Mouse (Mus musculus): ENCODE measurements around the gene Gm20388.

Gene Gm20388

GRCm38 (mm10) chr8:123292281-123292680 is 3381.6 kb downstream of the Gm20388 start:
- no peak for DNase-seq (ENCODE audit: extremely low spot score, low spot score)

- no peak for DNase-seq (ENCODE audit: extremely low spot score, low spot score)
Measured at GRCm38 (mm10) chr8:123292785-123293184, 3382.1 kb downstream of the Gm20388 start.

- DNase-seq (ENCODE audit: extremely low spot score, low spot score) = no peak
Measured at GRCm38 (mm10) chr8:123298301-123298700, 3387.7 kb downstream of the Gm20388 start.

GRCm38 (mm10) chr8:123308738-123309137 is 3398.1 kb downstream of the Gm20388 start:
- DNase-seq (ENCODE audit: extremely low spot score, low spot score) = no peak

DNA sequence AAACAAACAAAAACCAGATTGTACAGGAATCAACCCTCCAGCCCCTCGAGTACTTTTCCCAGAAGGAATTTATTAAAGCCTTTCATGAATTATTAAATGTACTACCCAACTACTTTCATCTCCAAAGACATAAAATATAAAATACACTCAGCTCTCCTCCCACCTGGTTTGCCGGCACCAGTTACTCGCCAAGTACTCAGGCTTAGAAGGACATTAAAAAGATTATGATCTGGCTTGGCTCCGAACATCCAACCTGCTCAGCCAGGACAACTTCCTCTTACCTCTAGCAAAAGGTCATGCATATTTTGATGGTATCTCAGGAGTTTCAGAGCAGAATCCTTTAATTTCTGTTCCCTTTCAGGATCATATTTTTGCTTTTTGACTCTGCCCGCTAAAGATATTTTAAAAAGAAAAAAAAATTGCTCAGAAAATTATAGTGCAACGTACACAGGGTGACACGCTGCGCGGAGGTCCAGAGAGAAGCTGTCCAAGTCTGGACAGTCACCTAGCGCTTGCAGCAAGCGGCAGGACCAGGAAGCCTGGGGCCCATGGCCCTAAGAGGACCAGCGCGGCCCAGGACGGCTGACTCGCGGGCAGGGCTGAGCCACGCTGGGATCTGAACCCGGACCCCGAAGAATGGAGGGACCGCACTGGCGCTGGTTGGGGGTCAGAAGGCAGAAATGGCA is 3407.3 kb downstream of the Gm20388 start:
- DNase-seq (ENCODE audit: extremely low spot score, low spot score) = no peak

- DNase-seq (ENCODE audit: extremely low spot score, low spot score) = peak; percentile 95
Measured at GRCm38 (mm10) chr8:123318467-123318911, 3407.8 kb downstream of the Gm20388 start, which contains the start of gene Fanca. Fanca (minus strand) TSS chr8:123318576.

DNA sequence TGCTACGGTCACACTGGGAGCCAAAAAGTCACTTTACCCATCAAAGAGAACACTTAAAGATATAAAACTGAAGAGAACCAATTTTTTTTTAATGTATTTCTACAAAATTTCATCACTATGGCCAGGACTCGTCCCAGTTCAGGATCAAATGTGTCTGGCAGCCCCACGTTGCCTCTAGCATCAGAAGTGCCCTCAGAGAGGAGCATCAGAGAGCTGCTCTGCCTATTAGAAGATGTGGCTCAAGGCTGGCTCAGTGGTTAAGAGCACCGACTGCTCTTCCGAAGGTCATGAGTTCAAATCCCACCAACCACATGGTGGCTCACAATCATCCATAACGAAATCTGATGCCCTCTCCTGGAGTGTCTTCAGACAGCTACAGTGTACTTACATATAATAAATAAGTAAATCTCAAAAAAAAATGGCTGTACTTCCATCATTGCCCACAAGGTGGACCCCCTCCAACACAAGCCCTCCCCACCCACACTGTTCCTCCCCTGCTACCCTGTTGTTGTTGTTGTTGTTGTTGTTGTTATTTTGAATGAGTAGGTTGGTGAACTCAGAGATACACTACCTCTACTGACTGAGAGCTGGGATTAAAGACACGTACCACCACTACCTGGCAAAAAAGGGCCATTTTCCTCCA is 3409.0 kb downstream of the Gm20388 start:
- peak; percentile 45 for DNase-seq (ENCODE audit: extremely low spot score, low spot score)

GRCm38 (mm10) chr8:123328552-123328951 is 3417.9 kb downstream of the Gm20388 start:
- no peak for DNase-seq (ENCODE audit: extremely low spot score, low spot score)

- no peak for DNase-seq (ENCODE audit: extremely low spot score, low spot score)
Measured at GRCm38 (mm10) chr8:123329350-123329749, 3418.7 kb downstream of the Gm20388 start.

GRCm38 (mm10) chr8:123329961-123330360 is 3419.3 kb downstream of the Gm20388 start:
- DNase-seq (ENCODE audit: extremely low spot score, low spot score) = no peak

DNA sequence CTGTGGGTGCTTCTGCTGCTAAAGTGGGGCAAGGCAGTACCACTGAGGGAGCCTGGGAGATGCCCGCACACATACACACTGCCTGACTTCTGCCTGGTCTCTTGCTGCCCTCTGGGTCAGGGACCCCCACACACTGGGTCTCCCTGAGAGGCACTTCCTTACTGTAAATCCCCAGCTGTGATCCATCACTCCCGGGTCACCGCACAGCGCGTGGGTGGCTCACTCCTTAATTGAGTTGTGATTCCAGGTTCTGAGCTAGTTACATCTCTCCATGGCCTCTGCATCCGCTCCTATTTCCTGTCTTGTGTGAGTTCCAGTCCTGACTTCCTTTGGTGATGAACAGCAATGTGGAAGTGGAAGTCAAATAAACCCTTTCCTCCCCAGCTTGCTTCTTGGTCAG is 3420.1 kb downstream of the Gm20388 start:
- no peak for DNase-seq (ENCODE audit: extremely low spot score, low spot score)

GRCm38 (mm10) chr8:123331301-123331700 is 3420.7 kb downstream of the Gm20388 start:
- no peak for DNase-seq (ENCODE audit: extremely low spot score, low spot score)

DNA sequence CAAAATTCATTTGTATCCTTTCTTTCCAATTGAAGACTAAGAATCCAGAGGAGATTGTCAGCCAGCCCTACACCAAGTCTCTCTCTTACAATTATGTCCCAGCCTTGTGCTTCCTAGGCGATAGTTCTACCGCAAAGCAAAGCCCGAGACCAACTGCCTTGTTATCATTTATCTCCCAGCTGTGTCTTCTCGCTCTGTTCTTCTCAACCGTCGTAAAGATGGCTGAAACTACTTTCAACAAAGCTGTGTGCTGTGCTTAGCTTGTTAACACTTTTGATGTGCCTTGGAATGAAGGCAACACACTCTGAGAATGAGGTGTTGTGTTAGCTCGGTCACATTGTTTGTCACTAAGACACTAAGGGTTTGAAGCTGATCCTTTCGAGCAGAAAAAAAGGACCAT is 3421.2 kb downstream of the Gm20388 start:
- DNase-seq (ENCODE audit: extremely low spot score, low spot score) = no peak

DNA sequence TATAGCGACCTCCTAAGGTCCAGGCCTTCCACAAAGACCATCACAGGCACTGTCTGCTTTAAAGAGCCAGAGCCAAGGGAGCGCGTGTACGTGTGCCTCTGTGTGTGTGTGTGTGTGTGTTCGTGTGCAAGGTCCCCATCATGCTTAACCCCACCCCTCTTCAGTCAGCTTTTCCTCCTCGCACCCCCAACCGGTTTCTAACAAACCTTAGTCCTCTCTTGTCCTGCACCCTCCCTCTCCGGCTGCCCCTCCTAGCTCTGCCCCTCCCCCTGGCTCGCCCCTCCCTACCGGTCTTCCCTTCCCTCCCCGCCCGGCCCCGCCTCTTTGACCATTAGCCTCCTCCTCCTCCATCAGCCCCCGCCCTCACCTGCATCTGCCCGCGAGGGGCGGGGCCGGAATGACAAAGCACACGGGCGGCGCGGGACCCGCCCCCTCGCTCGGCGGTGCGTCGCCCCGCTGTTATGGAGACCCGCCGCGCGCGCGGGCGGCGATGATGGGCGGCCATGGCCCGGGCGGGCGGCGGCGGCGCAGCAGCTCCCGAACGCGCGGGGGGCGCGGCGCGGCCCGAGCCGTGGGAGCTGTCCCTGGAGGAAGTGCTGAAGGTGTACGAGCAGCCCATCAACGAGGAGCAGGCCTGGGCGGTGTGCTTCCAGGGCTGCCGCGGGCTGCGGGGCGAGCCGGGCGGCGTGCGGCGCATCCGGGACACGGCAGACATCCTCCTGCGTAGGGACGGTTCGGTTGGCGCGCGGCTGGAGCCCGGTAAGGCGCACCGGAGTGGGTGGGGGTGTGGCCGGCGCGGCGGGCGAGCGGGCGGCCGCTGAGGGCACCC is 3421.8 kb downstream of the Gm20388 start, which contains the start of gene Spire2:
Gene Spire2 (plus strand): TSS at position 452 of the 829 bp plus-strand sequence.
- peak; percentile 83 for DNase-seq (ENCODE audit: extremely low spot score, low spot score)

- peak; percentile 24 for DNase-seq (ENCODE audit: extremely low spot score, low spot score)
Measured at GRCm38 (mm10) chr8:123333091-123333587, 3422.5 kb downstream of the Gm20388 start.

- peak; percentile 19 for DNase-seq (ENCODE audit: extremely low spot score, low spot score)
Measured at GRCm38 (mm10) chr8:123333864-123334263, 3423.2 kb downstream of the Gm20388 start.

DNA sequence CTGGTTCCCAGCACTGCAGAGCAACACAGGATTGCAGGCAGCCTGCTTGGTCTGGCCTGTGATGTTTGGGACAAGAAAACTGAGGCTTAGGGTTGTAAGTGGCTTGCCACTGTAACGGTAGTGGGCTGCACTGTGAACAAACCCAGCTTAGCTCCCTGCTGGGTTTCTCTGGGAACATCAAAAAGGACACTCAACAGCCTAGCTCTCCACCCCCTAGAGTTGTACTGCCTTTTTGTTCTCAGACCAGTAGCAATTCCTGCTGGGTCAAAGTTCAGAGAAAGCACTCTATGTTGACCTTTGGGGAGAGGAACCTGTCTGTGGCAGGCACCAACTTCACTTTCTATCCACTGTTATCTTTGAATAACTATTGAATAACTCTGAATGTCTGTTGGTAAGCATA is 3423.8 kb downstream of the Gm20388 start:
- DNase-seq (ENCODE audit: extremely low spot score, low spot score) = no peak

- no peak for DNase-seq (ENCODE audit: extremely low spot score, low spot score)
Measured at GRCm38 (mm10) chr8:123337475-123337874, 3426.8 kb downstream of the Gm20388 start.

- no peak for DNase-seq (ENCODE audit: extremely low spot score, low spot score)
Measured at GRCm38 (mm10) chr8:123340071-123340470, 3429.4 kb downstream of the Gm20388 start.

GRCm38 (mm10) chr8:123341040-123342015 is 3430.7 kb downstream of the Gm20388 start:
- no peak for DNase-seq (ENCODE audit: extremely low spot score, low spot score)
